Mouse (Mus musculus): ENCODE data around the gene Stim1.

GRCm38 (mm10) chr7:102314908-102315307, 47.3 kb downstream of the Stim1 start:
- TF ChIP-seq CTCF (IDR thresholded peaks at IDR 0.05; ENCODE audit: low read depth) (no peak), EP300 (IDR thresholded peaks at IDR 0.05; ENCODE audit: low read depth) (no peak)

Measured in liver, postnatal 0 days (tissue).